Mouse (Mus musculus) layer of hippocampus, adult 2 months (tissue): Measurements from ENCODE around the gene Ago4. TPM values are rescaled to one million over a fixed set of nuclear protein-coding genes. Genes with fewer than 3 reads are reported as not detected.
A peak's percentile ranks its signal among the peaks of the same experiment; 100 is the strongest.

Source experiments
- DNase-seq, 2 experiments: peaks; one replicate each; pipeline ENCODE4 v3.0.0; 2022; ENCODE audit warnings: low spot score in 2 of 2
- H3K27ac ChIP-seq: fragments of 200-600 bp; 2 replicates; pipeline ENCODE4 v1.8.1; 2022
- H3K4me3 ChIP-seq: fragments of 200-600 bp; 2 replicates; pipeline ENCODE4 v1.8.1; 2022; ENCODE audit warnings: mild to moderate bottlenecking
- CTCF ChIP-seq: fragments of 200-600 bp; conservative IDR thresholded peaks from 2 replicates; pipeline ENCODE4 v1.8.1; 2022; ENCODE audit warnings: antibody characterized with exemption, mild to moderate bottlenecking, moderate library complexity
- total RNA-seq, 2 experiments: library from RNA; stranded (reverse); gene quantifications; 2 replicates each; pipeline ENCODE4 v1.2.3; 2021

Gene Ago4
- total RNA-seq, 2 experiments from 2014 or later = 7.5 to 9.5 TPM

GRCm38 (mm10) chr4:126483874-126484273 is 49.4 kb downstream of the Ago4 start:
- H3K27ac ChIP-seq = no peak overlapping the region
- TF ChIP-seq CTCF = no peak
- no peak for DNase-seq
- H3K4me3 ChIP-seq = no peak overlapping the region

GRCm38 (mm10) chr4:126482951-126483350 is 50.3 kb downstream of the Ago4 start:
- no peak for TF ChIP-seq CTCF
- Histone ChIP-seq H3K27ac (no peak overlapping the region), H3K4me3 (no peak overlapping the region)
- DNase-seq = no peak

GRCm38 (mm10) chr4:126481461-126481860 is 51.8 kb downstream of the Ago4 start:
- TF ChIP-seq CTCF = no peak
- no peak overlapping the region for H3K4me3 ChIP-seq
- H3K27ac ChIP-seq = no peak overlapping the region

GRCm38 (mm10) chr4:126480288-126480687 is 53.0 kb downstream of the Ago4 start:
- Histone ChIP-seq H3K27ac (no peak overlapping the region), H3K4me3 (no peak overlapping the region)
- no peak for DNase-seq
- TF ChIP-seq CTCF = no peak

More at GRCm38 (mm10) chr4:126481461-126481860, 51.8 kb downstream of the Ago4 start:
- no peak for DNase-seq

GRCm38 (mm10) chr4:126473031-126473430 is 60.2 kb downstream of the Ago4 start:
- no peak for DNase-seq
- Histone ChIP-seq H3K4me3 (no peak overlapping the region), H3K27ac (no peak overlapping the region)
- TF ChIP-seq CTCF = no peak

GRCm38 (mm10) chr4:126469334-126469733 is 63.9 kb downstream of the Ago4 start:
- Histone ChIP-seq H3K4me3 (no peak overlapping the region; the same call in 1 of the 2 replicates), H3K27ac (peak overlapping the region; percentile 94; the same call in 1 of the 2 replicates)
- TF ChIP-seq CTCF = no peak
- DNase-seq = no peak

- TF ChIP-seq CTCF = no peak; the same call in 1 of the 2 replicates
- peak overlapping the region; percentile 88 for H3K4me3 ChIP-seq
- H3K27ac ChIP-seq = peak overlapping the region; percentile 94
- DNase-seq = no peak
Measured at GRCm38 (mm10) chr4:126468925-126469324, 64.3 kb downstream of the Ago4 start.

- DNase-seq = peak; percentile 95 to 98
- peak; percentile 99 for TF ChIP-seq CTCF
- H3K27ac ChIP-seq = peak within 1 kb of the TSS; percentile 94
- H3K4me3 ChIP-seq = peak within 1 kb of the TSS; percentile 88
Measured at GRCm38 (mm10) chr4:126468285-126468901, 64.9 kb downstream of the Ago4 start, which contains the start of gene Ago1. Gene Ago1, minus strand, starts transcription at chr4:126468583.

- TF ChIP-seq CTCF = no peak
Measured at GRCm38 (mm10) chr4:126467721-126468284, 65.5 kb downstream of the Ago4 start.

GRCm38 (mm10) chr4:126466251-126466750 is 67.0 kb downstream of the Ago4 start:
- peak overlapping the region; percentile 47; the same call in 1 of the 2 replicates for H3K27ac ChIP-seq
- TF ChIP-seq CTCF = no peak
- DNase-seq = no peak
- H3K4me3 ChIP-seq = peak overlapping the region; percentile 10

More at GRCm38 (mm10) chr4:126467721-126468284, 65.5 kb downstream of the Ago4 start:
- DNase-seq = peak; percentile 37 to 61
- Histone ChIP-seq H3K27ac (peak overlapping the region; percentile 94), H3K4me3 (peak overlapping the region; percentile 88)

GRCm38 (mm10) chr4:126465843-126466242 is 67.4 kb downstream of the Ago4 start:
- H3K4me3 ChIP-seq = peak overlapping the region; percentile 10
- peak; percentile 38 to 44 for DNase-seq

GRCm38 (mm10) chr4:126464892-126465235 is 68.4 kb downstream of the Ago4 start:
- no peak for TF ChIP-seq CTCF
- no peak overlapping the region for H3K4me3 ChIP-seq
- no peak for DNase-seq
- no peak overlapping the region; the same call in 1 of the 2 replicates for H3K27ac ChIP-seq

More at GRCm38 (mm10) chr4:126465843-126466242, 67.4 kb downstream of the Ago4 start:
- TF ChIP-seq CTCF = no peak
- peak overlapping the region; percentile 47; the same call in 1 of the 2 replicates for H3K27ac ChIP-seq

- Histone ChIP-seq H3K4me3 (no peak overlapping the region), H3K27ac (peak overlapping the region; percentile 28; the same call in 1 of the 2 replicates)
- DNase-seq = no peak
- TF ChIP-seq CTCF = no peak
Measured at GRCm38 (mm10) chr4:126464189-126464891, 68.9 kb downstream of the Ago4 start.
